Mouse (Mus musculus): ENCODE results near the gene Eml3. TPM values are rescaled to one million over a fixed set of nuclear protein-coding genes. Genes with fewer than 3 reads are reported as not detected.
A peak's percentile ranks its signal among the peaks of the same experiment; 100 is the strongest.

Eml3 gene
- total RNA-seq, 2 experiments from 2014 or later: 18.0 to 29.3 TPM

GRCm38 (mm10) chr19:8984255-8984868 is 55.0 kb downstream of the Eml3 start:
- peak; percentile 53 for ATAC-seq (ENCODE audit: poor library complexity, severe bottlenecking)

GRCm38 (mm10) chr19:8985891-8986290 is 56.5 kb downstream of the Eml3 start:
- no peak for ATAC-seq (ENCODE audit: poor library complexity, severe bottlenecking)

DNA sequence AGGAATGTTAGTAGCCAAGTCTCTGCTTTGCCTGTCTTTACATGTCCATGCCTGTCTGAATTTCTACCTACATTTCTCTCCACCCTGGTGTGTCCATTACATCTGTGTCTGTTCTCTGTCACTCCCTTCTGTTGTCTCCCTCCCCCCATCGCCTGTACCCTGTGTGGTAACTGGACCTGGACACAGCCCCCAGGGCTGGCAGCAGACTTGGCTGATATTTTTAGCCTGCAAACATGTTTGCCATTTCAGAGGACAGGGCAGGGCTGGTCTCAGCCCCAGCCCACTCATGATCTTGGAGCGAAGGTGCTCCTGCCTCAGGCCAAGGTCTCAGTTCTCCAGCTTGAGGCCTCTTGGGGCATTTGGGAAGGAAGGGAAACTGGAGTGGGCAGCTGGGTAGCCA is 58.5 kb downstream of the Eml3 start:
- no peak for ATAC-seq (ENCODE audit: poor library complexity, severe bottlenecking)

GRCm38 (mm10) chr19:8988346-8989065 is 59.2 kb downstream of the Eml3 start:
- ATAC-seq (ENCODE audit: poor library complexity, severe bottlenecking): no peak

- ATAC-seq (ENCODE audit: poor library complexity, severe bottlenecking): peak; percentile 36
Observed at GRCm38 (mm10) chr19:8989066-8989566, 59.8 kb downstream of the Eml3 start, which contains the start of gene Ahnak. Gene Ahnak (plus strand): TSS chr19:8989284.

DNA sequence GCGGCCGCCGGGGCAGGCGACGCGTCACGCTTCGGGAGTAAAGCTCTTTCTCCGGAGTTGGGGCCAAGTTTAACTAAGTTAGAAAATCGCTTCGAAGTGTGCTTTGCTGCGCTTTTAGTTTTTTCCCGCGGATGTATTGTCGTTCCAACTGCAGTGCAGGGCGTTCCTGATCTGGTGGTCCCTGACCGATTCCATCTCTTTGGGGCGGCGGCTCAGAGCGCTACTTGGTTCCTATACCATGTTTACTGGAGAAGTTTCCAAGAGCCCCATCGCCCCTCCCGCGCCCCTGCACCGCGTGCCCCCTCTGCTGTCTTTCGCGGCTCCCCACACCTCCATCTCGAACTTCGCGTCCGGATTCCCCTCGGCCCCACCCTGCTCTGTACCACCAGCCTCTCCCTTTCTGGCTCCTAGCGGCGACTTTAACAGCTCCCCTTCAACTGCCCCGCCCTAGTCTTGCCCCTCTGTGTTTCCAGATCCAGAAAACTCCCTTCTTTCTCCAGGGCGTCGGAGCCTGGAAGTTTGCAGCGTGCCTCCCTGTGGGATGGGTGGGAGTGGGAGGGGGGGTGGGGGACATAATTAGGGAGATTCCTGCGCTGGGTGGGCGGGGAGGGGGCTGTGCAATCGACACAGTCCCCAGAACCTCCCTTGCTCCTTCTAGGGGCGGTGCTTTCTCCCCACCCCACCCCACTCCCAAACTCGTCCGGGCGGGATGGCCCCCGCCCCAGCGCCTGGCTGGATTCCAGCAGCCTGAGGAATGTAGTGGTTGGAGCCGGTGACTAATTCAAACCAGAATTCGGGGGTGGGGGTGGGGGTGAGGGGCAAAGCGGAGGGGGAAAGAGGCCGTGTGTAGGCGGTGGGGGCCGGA is 60.4 kb downstream of the Eml3 start:
- ATAC-seq (ENCODE audit: poor library complexity, severe bottlenecking): peak; percentile 32

DNA sequence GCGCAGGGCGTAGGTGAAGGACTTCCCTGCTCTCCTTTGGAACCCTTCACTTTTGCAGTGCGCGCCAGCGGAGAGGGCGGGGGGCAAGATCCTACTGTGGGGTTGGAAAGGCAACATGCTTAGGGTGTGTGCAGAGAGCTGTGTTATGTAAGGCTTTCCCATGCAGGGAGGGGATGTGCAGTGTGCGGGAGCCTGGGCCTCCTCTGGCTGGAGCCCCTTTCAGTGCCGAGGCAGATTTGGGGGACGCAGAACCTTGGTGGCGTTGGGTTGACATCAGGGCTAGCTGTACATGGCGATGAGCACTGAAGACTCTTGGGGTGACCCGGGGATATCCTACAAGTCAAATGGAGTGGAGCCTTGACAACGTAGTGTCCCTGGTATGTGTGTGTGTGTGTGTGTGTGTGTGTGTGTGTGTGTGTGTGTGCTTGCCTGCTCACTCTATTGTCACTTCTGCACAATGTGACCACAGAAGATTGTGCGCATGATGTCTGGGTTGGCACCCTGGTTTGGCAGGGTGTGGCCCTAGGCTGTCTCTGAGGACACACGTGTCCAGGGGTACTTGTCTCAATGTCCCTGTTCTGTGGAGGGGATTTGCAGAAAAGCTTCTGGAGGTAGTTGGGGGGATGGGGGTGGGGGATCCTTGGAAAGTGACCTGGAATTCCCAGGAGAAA is 61.2 kb downstream of the Eml3 start:
- no peak for ATAC-seq (ENCODE audit: poor library complexity, severe bottlenecking)

Other genes starting within 250 kb of the Eml3 start
Only the 30 nearest of the 32 such genes appear.
- 30.3 and 37.1 TPM in 2 replicates for gene Wdr74, start 193.7 kb upstream of the Eml3 start, total RNA-seq (2015)
- gene Wdr74, start 193.7 kb upstream of the Eml3 start, total RNA-seq (2017): 38.2 and 38.5 TPM in 2 replicates
- 0.83 TPM in 1 of 2 replicates, not detected in the other for gene 1700092M07Rik, start 188.8 kb upstream of the Eml3 start, total RNA-seq (2015)
- gene 1700092M07Rik, start 188.8 kb upstream of the Eml3 start, total RNA-seq (2017): 1.3 TPM in 1 of 2 replicates, not detected in the other
- 40.9 and 55.3 TPM in 2 replicates for gene Stx5a, start 188.1 kb upstream of the Eml3 start, total RNA-seq (2015)
- 40.8 and 65.6 TPM in 2 replicates for gene Stx5a, start 188.1 kb upstream of the Eml3 start, total RNA-seq (2017)
- gene Nxf1, start 172.5 kb upstream of the Eml3 start, total RNA-seq (2015): 257 and 292 TPM in 2 replicates
- 69.7 and 76.0 TPM in 2 replicates for gene Nxf1, start 172.5 kb upstream of the Eml3 start, total RNA-seq (2017)
- 28.1 and 36.6 TPM in 2 replicates for gene Tmem223, start 158.6 kb upstream of the Eml3 start, total RNA-seq (2015)
- gene Tmem223, start 158.6 kb upstream of the Eml3 start, total RNA-seq (2017): 11.6 and 12.0 TPM in 2 replicates
- 172 and 177 TPM in 2 replicates for gene Tmem179b, start 155.1 kb upstream of the Eml3 start, total RNA-seq (2015)
- 98.4 and 108 TPM in 2 replicates for gene Tmem179b, start 155.1 kb upstream of the Eml3 start, total RNA-seq (2017)
- gene Taf6l, start 143.1 kb upstream of the Eml3 start, total RNA-seq (2015): 5.1 and 6.2 TPM in 2 replicates
- gene Taf6l, start 143.1 kb upstream of the Eml3 start, total RNA-seq (2017): 8.9 and 9.8 TPM in 2 replicates
- gene Polr2g, start 131.0 kb upstream of the Eml3 start, total RNA-seq (2015): 124 and 125 TPM in 2 replicates
- gene Polr2g, start 131.0 kb upstream of the Eml3 start, total RNA-seq (2017): 54.1 and 58.2 TPM in 2 replicates
- 0.62 and 2.3 TPM in 2 replicates for gene Zbtb3, start 127.0 kb upstream of the Eml3 start, total RNA-seq (2015)
- gene Zbtb3, start 127.0 kb upstream of the Eml3 start, total RNA-seq (2017): 1.8 and 2.5 TPM in 2 replicates
- gene Ttc9c, start 110.2 kb upstream of the Eml3 start, total RNA-seq (2015): 28.6 and 31.0 TPM in 2 replicates
- 53.6 and 63.7 TPM in 2 replicates for gene Ttc9c, start 110.2 kb upstream of the Eml3 start, total RNA-seq (2017)
- gene Hnrnpul2, start 109.5 kb upstream of the Eml3 start, total RNA-seq (2015): 52.3 and 56.0 TPM in 2 replicates
- 72.8 and 94.4 TPM in 2 replicates for gene Hnrnpul2, start 109.5 kb upstream of the Eml3 start, total RNA-seq (2017)
- not detected in 2 replicates for gene AC129217.1, start 99.8 kb upstream of the Eml3 start, total RNA-seq (2015)
- 1.8 and 5.9 TPM in 2 replicates for gene AC129217.1, start 99.8 kb upstream of the Eml3 start, total RNA-seq (2017)
- gene Bscl2, start 92.1 kb upstream of the Eml3 start, total RNA-seq (2015): 84.8 and 97.8 TPM in 2 replicates
- gene Bscl2, start 92.1 kb upstream of the Eml3 start, total RNA-seq (2017): 48.1 and 49.6 TPM in 2 replicates
- gene Gng3, start 90.4 kb upstream of the Eml3 start, total RNA-seq (2015): 0.16 TPM in 1 of 2 replicates, not detected in the other
- gene Gng3, start 90.4 kb upstream of the Eml3 start, total RNA-seq (2017): not detected in 2 replicates
- 0.16 and 0.55 TPM in 2 replicates for gene Lrrn4cl, start 78.8 kb upstream of the Eml3 start, total RNA-seq (2015)
- gene Lrrn4cl, start 78.8 kb upstream of the Eml3 start, total RNA-seq (2017): 0.12 TPM in 1 of 2 replicates, not detected in the other
- gene Ubxn1, start 58.1 kb upstream of the Eml3 start, total RNA-seq (2015): 63.2 and 66.8 TPM in 2 replicates
- gene Ubxn1, start 58.1 kb upstream of the Eml3 start, total RNA-seq (2017): 149 and 168 TPM in 2 replicates
- 39.9 and 41.9 TPM in 2 replicates for gene Uqcc3, start 48.6 kb upstream of the Eml3 start, total RNA-seq (2015)
- gene Uqcc3, start 48.6 kb upstream of the Eml3 start, total RNA-seq (2017): 58.1 and 75.6 TPM in 2 replicates
- 29.0 and 50.8 TPM in 2 replicates for gene Lbhd1, start 45.8 kb upstream of the Eml3 start, total RNA-seq (2015)
- 5.2 and 7.5 TPM in 2 replicates for gene Lbhd1, start 45.8 kb upstream of the Eml3 start, total RNA-seq (2017)
- not detected in 2 replicates for gene Gm49403, start 45.6 kb upstream of the Eml3 start, total RNA-seq (2015)
- not detected in 2 replicates for gene Gm49403, start 45.6 kb upstream of the Eml3 start, total RNA-seq (2017)
- 43.9 and 64.0 TPM in 2 replicates for gene 1810009A15Rik, start 40.7 kb upstream of the Eml3 start, total RNA-seq (2015)
- 61.2 and 66.3 TPM in 2 replicates for gene 1810009A15Rik, start 40.7 kb upstream of the Eml3 start, total RNA-seq (2017)
- gene Gm49416, start 40.6 kb upstream of the Eml3 start, total RNA-seq (2015): 0.27 TPM in 1 of 2 replicates, not detected in the other
- gene Gm49416, start 40.6 kb upstream of the Eml3 start, total RNA-seq (2017): 0.85 TPM in 1 of 2 replicates, not detected in the other
- gene Ints5, start 36.5 kb upstream of the Eml3 start, total RNA-seq (2015): 9.1 and 9.3 TPM in 2 replicates
- 10.2 and 11.3 TPM in 2 replicates for gene Ints5, start 36.5 kb upstream of the Eml3 start, total RNA-seq (2017)
- gene Ganab, start 31.5 kb upstream of the Eml3 start, total RNA-seq (2015): 69.0 and 71.3 TPM in 2 replicates
- gene Ganab, start 31.5 kb upstream of the Eml3 start, total RNA-seq (2017): 51.7 and 58.4 TPM in 2 replicates
- gene B3gat3, start 9.2 kb upstream of the Eml3 start, total RNA-seq (2015): 19.5 and 23.3 TPM in 2 replicates
- gene B3gat3, start 9.2 kb upstream of the Eml3 start, total RNA-seq (2017): 28.9 and 29.8 TPM in 2 replicates
- 1.4 and 1.8 TPM in 2 replicates for gene Rom1, start 196 bp upstream of the Eml3 start, total RNA-seq (2015)
- gene Rom1, start 196 bp upstream of the Eml3 start, total RNA-seq (2017): 0.81 and 3.2 TPM in 2 replicates
- gene Mta2, start 12.3 kb downstream of the Eml3 start, total RNA-seq (2015): 47.3 and 53.3 TPM in 2 replicates
- 98.8 and 106 TPM in 2 replicates for gene Mta2, start 12.3 kb downstream of the Eml3 start, total RNA-seq (2017)
- 1.7 and 2.9 TPM in 2 replicates for gene Tut1, start 24.3 kb downstream of the Eml3 start, total RNA-seq (2015)
- 8.8 and 9.9 TPM in 2 replicates for gene Tut1, start 24.3 kb downstream of the Eml3 start, total RNA-seq (2017)
- gene Eef1g, start 37.5 kb downstream of the Eml3 start, total RNA-seq (2015): 319 and 343 TPM in 2 replicates
- gene Eef1g, start 37.5 kb downstream of the Eml3 start, total RNA-seq (2017): 206 and 209 TPM in 2 replicates
- gene Ahnak, start 59.7 kb downstream of the Eml3 start, total RNA-seq (2015): 372 and 397 TPM in 2 replicates
- 659 and 727 TPM in 2 replicates for gene Ahnak, start 59.7 kb downstream of the Eml3 start, total RNA-seq (2017)
- gene Scgb1a1, start 158.4 kb downstream of the Eml3 start, total RNA-seq (2015): 0.82 and 1.5 TPM in 2 replicates
- gene Scgb1a1, start 158.4 kb downstream of the Eml3 start, total RNA-seq (2017): 1.6 TPM in 1 of 2 replicates, not detected in the other

Data from megakaryocyte, adult 5-6 weeks (primary cell).